Mouse (Mus musculus) intestine, embryonic 16.5 days (tissue): ENCODE data around the gene Dpf1. TPM values are rescaled to one million over a fixed set of nuclear protein-coding genes. Genes with fewer than 3 reads are reported as not detected.

Experiments
- ATAC-seq: fragments of 200-750 bp; cut with Nextera tagmentation; 2 replicates; pipeline ENCODE4 v1.8.0; 2017; ENCODE audit warnings: moderate TSS enrichment, moderate library complexity
- H3K27ac ChIP-seq: fragments of 300-500 bp; sonication (generic); 2 replicates; pipeline ENCODE4 v1.5.1; 2014; ENCODE audit warnings: mild to moderate bottlenecking, low read length
- H3K27me3 ChIP-seq: fragments of 300-500 bp; sonication (generic); replicated peaks from 2 replicates; pipeline ENCODE4 v1.6.1; 2014; ENCODE audit warnings: low read length, control low read depth, mixed read lengths; ENCODE audit not compliant: control insufficient read depth, insufficient read depth
- H3K36me3 ChIP-seq: fragments of 300-500 bp; sonication (generic); 2 replicates; pipeline ENCODE4 v1.6.1; 2014; ENCODE audit warnings: low read length, control low read depth; ENCODE audit not compliant: control insufficient read depth, insufficient read depth
- H3K4me1 ChIP-seq: fragments of 300-500 bp; sonication (generic); 2 replicates; pipeline ENCODE4 v1.6.1; 2014; ENCODE audit warnings: low read length, control low read depth, mixed read lengths; ENCODE audit not compliant: control insufficient read depth, insufficient read depth
- H3K4me2 ChIP-seq: fragments of 300-500 bp; sonication (generic); 2 replicates; pipeline ENCODE4 v1.6.1; 2014; ENCODE audit warnings: low read depth, low read length, control low read depth
- H3K4me3 ChIP-seq: fragments of 300-500 bp; sonication (generic); 2 replicates; pipeline ENCODE4 v1.5.1; 2014; ENCODE audit warnings: mild to moderate bottlenecking, low read length
- H3K9ac ChIP-seq: fragments of 300-500 bp; sonication (generic); 2 replicates; pipeline ENCODE4 v1.6.1; 2014; ENCODE audit warnings: low read depth, low read length
- H3K9me3 ChIP-seq: fragments of 300-500 bp; sonication (generic); 2 replicates; pipeline ENCODE4 v1.6.1; 2016; ENCODE audit warnings: low read length, control low read depth; ENCODE audit not compliant: control insufficient read depth
- WGBS: fragments of 180-500 bp; shearing (Covaris S2); extraction: QIAGEN DNeasy Blood & Tissue Kit; methylation state at CpG from one replicate; pipeline ENCODE4 v1.1.7; 2014; 5-methylcytosine and 5-hydroxymethylcytosine counted together
- polyA plus RNA-seq: library from polyadenylated mRNA; unstranded; fragments of >200 nt; fragmentation: Nextera tagmentation; extraction: Ambion mirVana; gene quantifications from 2 replicates; pipeline ENCODE4 v1.2.1, GENCODE M21; 2015

The Dpf1 gene
- polyA plus RNA-seq, 1 experiment from 2014 or later = 6.8 TPM

GRCm38 (mm10) chr7:29367166-29368003, 63.6 kb downstream of the Dpf1 start:
- 85% methylated on average over 13 of the region's 13 CpGs for WGBS
- Histone ChIP-seq H3K27ac (no peak overlapping the region), H3K36me3 (peaks cover 7% of the 10 kb centered on the region), H3K4me1 (no peaks in the 10 kb centered on the region), H3K4me3 (no peak overlapping the region), H3K9ac (no peak overlapping the region), H3K9me3 (no peaks in the 10 kb centered on the region), H3K27me3 (no peaks in the 10 kb centered on the region), H3K4me2 (no peak overlapping the region)
- ATAC-seq = 0 out of 2 replicates have a peak, but pooled peaks have one; percentile 7

Other genes with a start within 250 kb of the Dpf1 start
- 0.66 and 0.82 TPM in 2 replicates for gene Ryr1, start 178.8 kb upstream of the Dpf1 start, polyA plus RNA-seq
- gene Rasgrp4, start 169.1 kb upstream of the Dpf1 start, polyA plus RNA-seq = 0.43 and 0.59 TPM in 2 replicates
- 52.5 and 56.8 TPM in 2 replicates for gene Fam98c, start 147.7 kb upstream of the Dpf1 start, polyA plus RNA-seq
- 0.48 and 0.82 TPM in 2 replicates for gene Ggn, start 133.7 kb upstream of the Dpf1 start, polyA plus RNA-seq
- 1.1 and 1.7 TPM in 2 replicates for gene Spred3, start 133.5 kb upstream of the Dpf1 start, polyA plus RNA-seq
- 228 and 241 TPM in 2 replicates for gene Psmd8, start 123.2 kb upstream of the Dpf1 start, polyA plus RNA-seq
- gene Catsperg1, start 89.9 kb upstream of the Dpf1 start, polyA plus RNA-seq = 0.42 and 0.92 TPM in 2 replicates
- gene Kcnk6, start 71.4 kb upstream of the Dpf1 start, polyA plus RNA-seq = 2.5 TPM in 2 replicates
- 83.1 and 83.7 TPM in 2 replicates for gene Yif1b, start 65.6 kb upstream of the Dpf1 start, polyA plus RNA-seq
- gene 2200002D01Rik, start 55.5 kb upstream of the Dpf1 start, polyA plus RNA-seq = 261 and 264 TPM in 2 replicates
- gene Spint2, start 22.0 kb upstream of the Dpf1 start, polyA plus RNA-seq = 626 and 672 TPM in 2 replicates
- gene Ppp1r14a, start 14.6 kb upstream of the Dpf1 start, polyA plus RNA-seq = 40.8 and 45.2 TPM in 2 replicates
- 22.9 and 24.1 TPM in 2 replicates for gene Sipa1l3, start 214.7 kb downstream of the Dpf1 start, polyA plus RNA-seq